Mouse (Mus musculus): ENCODE data around the gene Plekhh2. TPM values are rescaled to one million over a fixed set of nuclear protein-coding genes. Genes with fewer than 3 reads are reported as not detected.

The Plekhh2 gene
- polyA plus RNA-seq (2014; fragmentation: Nextera tagmentation; extraction: Ambion mirVana) = 2.8 and 3.1 TPM in 2 replicates

DNA sequence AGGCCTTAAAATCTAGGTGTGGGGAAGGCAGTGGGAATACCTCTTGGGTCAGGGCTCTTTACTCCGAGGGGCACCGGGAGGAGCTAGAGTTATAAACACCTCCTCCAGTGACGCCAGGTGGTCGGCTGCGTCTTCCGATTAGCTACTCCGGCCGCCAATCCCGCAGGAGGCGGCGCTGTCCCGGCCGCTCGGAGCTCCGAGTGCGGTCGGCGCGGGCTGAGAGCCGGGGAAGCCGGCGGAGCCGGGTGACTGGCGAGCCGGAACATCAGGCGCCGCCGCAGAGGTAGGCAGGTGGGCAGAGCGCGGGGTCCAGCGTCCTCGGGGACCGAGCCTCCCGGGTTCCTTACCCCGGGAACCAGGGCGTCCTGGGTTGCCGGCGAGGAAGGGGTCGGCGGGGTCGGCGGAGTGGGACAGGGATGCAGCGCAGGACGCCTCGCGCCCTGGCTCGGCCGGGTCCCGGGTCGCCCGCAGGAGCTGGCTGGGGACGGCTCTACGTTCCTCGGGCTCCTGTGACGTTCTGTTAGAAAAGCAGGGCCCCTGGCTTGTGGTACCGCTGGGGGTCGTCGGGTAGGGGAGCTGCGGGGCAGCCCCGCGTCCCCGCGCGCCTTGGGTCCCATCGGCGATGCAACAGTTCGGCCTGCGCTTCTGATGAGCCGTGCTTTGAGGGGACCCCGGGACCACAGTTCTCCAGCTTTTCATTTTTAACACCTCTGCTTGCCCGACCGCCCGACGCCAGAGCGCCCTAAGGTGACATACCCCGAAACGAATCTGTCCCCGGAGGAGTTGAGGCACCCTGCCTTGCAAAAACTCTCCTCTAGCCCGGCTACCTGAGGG lies at the start of gene Plekhh2:
Gene Plekhh2, plus strand, starts transcription at position 214 of the 834 bp plus-strand sequence.
- H3K9me3 ChIP-seq (ENCODE audit: control insufficient read depth, low read length) = no peaks in the 10 kb centered on the region
- H3K36me3 ChIP-seq (ENCODE audit: control insufficient read depth, insufficient read depth, low read length) = no peaks in the 10 kb centered on the region
- peaks cover 12% of the 10 kb centered on the region for H3K4me1 ChIP-seq (ENCODE audit: control insufficient read depth, insufficient read depth, low read length)
- H3K4me2 ChIP-seq = peak within 1 kb of the TSS; percentile 95
- ATAC-seq (ENCODE audit: low FRiP score) (peak; percentile 88), DNase-seq (ENCODE audit: low spot score, missing footprints) (peak; percentile 97)
- no peaks in the 10 kb centered on the region for H3K27me3 ChIP-seq (ENCODE audit: control insufficient read depth, insufficient read depth, low read length)
- WGBS = under 1% methylated on average over 79 of the region's 79 CpGs
- peak within 1 kb of the TSS; percentile 67 for H3K4me3 ChIP-seq (ENCODE audit: low read depth, low read length)
- peak within 1 kb of the TSS; percentile 75 for H3K9ac ChIP-seq (ENCODE audit: low read length)
- no peak within 1 kb of the TSS for H3K27ac ChIP-seq (ENCODE audit: low read depth, low read length)

DNA sequence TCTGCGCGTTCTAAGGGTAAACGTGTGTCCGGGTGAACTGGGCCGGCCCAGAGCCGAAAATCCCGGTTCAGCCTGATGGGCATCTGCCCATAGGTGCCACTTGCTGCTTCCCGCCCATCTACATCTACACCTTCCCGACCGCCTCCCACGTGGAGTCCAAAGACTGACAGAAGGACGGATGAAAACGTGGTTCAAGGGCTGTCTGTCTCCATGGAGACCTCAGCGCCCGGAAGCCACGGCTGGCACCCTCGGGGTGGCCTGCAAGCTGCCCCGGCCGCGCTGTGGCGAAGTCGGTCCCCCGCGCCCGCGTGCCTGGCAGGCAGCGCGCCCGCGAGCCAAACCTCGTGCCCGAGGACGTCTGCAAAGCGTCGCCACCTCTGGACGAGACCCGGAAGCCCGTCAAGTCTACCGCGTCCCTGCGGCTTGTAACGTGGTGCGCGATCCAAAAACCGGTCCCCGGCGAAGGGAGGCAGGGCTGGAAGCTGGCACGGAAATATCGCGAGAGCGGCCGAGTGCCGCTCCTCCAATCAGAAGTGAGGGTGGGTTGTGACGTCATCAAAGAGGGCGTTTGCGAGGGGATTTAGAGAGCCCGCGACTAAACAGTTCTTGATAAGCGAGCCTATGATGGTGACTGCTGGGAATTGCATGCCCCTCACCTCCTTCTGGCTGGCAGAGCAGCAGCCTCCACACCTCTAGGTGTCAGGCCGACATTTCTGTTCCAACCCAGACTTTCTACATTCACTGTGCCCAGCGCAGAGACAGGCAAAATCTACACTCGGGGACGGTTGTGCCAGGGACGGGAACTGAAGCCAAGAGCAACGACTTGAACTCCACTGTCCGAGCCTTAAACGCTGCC lies 45.7 kb upstream of the Plekhh2 start, which contains the start of gene Thada:
Gene Thada, minus strand, starts transcription at position 453 of the 856 bp plus-strand sequence.
- Histone ChIP-seq H3K4me1 (ENCODE audit: control insufficient read depth, insufficient read depth, low read length) (peaks cover 8% of the 10 kb centered on the region), H3K4me2 (peak within 1 kb of the TSS; percentile 89), H3K27me3 (ENCODE audit: control insufficient read depth, insufficient read depth, low read length) (no peaks in the 10 kb centered on the region), H3K9me3 (ENCODE audit: control insufficient read depth, low read length) (no peaks in the 10 kb centered on the region), H3K27ac (ENCODE audit: low read depth, low read length) (peak within 1 kb of the TSS; percentile 63; the same call in 1 of the 2 replicates), H3K4me3 (ENCODE audit: low read depth, low read length) (peak within 1 kb of the TSS; percentile 87), H3K36me3 (ENCODE audit: control insufficient read depth, insufficient read depth, low read length) (no peaks in the 10 kb centered on the region), H3K9ac (ENCODE audit: low read length) (peak within 1 kb of the TSS; percentile 90)
- WGBS = under 1% methylated on average over 67 of the region's 67 CpGs
- ATAC-seq (ENCODE audit: low FRiP score) = peak; percentile 99
- peak; percentile 100 for DNase-seq (ENCODE audit: low spot score, missing footprints)

- Histone ChIP-seq H3K9ac (ENCODE audit: low read length) (no peak overlapping the region), H3K4me2 (no peak overlapping the region), H3K27ac (ENCODE audit: low read depth, low read length) (no peak overlapping the region), H3K27me3 (ENCODE audit: control insufficient read depth, insufficient read depth, low read length) (no peaks in the 10 kb centered on the region), H3K4me1 (ENCODE audit: control insufficient read depth, insufficient read depth, low read length) (no peaks in the 10 kb centered on the region), H3K9me3 (ENCODE audit: control insufficient read depth, low read length) (no peaks in the 10 kb centered on the region), H3K36me3 (ENCODE audit: control insufficient read depth, insufficient read depth, low read length) (no peaks in the 10 kb centered on the region), H3K4me3 (ENCODE audit: low read depth, low read length) (no peak overlapping the region)
- 60% methylated on average over 4 of the region's 4 CpGs for WGBS
- DNase-seq (ENCODE audit: low spot score, missing footprints) (no peak), ATAC-seq (ENCODE audit: low FRiP score) (no peak)
Observed at GRCm38 (mm10) chr17:84474312-84474711, 37.4 kb upstream of the Plekhh2 start.

DNA sequence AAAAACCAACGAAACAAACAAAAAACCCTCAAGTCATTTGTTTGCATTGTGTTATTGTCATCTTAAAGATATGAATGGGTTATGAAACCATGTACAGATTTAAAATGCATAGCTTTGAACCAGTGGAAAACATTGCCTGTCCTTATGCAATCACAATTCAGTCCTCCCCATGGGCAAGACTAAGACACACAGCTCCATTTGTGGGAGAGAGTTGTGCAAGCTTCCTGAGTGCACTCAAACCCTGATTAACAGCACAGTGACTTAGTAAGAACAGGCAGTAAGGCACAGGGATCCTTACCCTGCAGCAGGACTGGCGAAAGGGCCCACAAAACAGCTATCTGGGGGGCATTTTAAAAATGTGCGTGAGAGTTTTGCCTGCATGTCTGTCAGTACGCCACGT lies 34.5 kb upstream of the Plekhh2 start:
- 87% methylated on average over 5 of the region's 5 CpGs for WGBS
- H3K9ac ChIP-seq (ENCODE audit: low read length) = no peak overlapping the region
- no peak overlapping the region for H3K27ac ChIP-seq (ENCODE audit: low read depth, low read length)
- no peaks in the 10 kb centered on the region for H3K27me3 ChIP-seq (ENCODE audit: control insufficient read depth, insufficient read depth, low read length)
- no peak overlapping the region for H3K4me3 ChIP-seq (ENCODE audit: low read depth, low read length)
- H3K4me1 ChIP-seq (ENCODE audit: control insufficient read depth, insufficient read depth, low read length) = peaks cover 4% of the 10 kb centered on the region; the same call in 1 of the 2 replicates
- no peak for DNase-seq (ENCODE audit: low spot score, missing footprints)
- no peak overlapping the region for H3K4me2 ChIP-seq
- no peak for ATAC-seq (ENCODE audit: low FRiP score)
- no peaks in the 10 kb centered on the region for H3K9me3 ChIP-seq (ENCODE audit: control insufficient read depth, low read length)
- H3K36me3 ChIP-seq (ENCODE audit: control insufficient read depth, insufficient read depth, low read length) = no peaks in the 10 kb centered on the region

DNA sequence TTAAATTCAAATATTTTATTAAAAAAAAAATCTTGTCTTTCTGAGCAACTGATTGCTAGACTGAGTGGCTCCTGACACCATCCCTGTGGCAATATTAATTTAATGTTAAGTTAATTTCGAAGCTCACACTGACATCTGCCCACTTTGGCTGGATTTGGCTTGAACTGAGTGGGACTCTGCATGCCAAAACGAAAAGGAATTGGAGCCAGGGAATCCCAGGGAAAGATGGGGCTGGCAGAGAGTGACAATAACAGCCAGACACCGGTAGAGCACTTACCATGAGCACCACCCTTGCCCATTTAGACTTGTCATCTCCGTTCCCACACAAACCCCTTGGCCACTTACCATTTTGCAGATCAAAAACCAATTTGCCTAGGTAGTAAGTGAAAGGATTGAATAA lies 33.4 kb upstream of the Plekhh2 start:
- ATAC-seq (ENCODE audit: low FRiP score) (no peak), DNase-seq (ENCODE audit: low spot score, missing footprints) (peak; percentile 33)
- H3K27ac ChIP-seq (ENCODE audit: low read depth, low read length) = no peak overlapping the region
- peaks cover 4% of the 10 kb centered on the region; the same call in 1 of the 2 replicates for H3K4me1 ChIP-seq (ENCODE audit: control insufficient read depth, insufficient read depth, low read length)
- no peak overlapping the region for H3K4me2 ChIP-seq
- H3K27me3 ChIP-seq (ENCODE audit: control insufficient read depth, insufficient read depth, low read length) = no peaks in the 10 kb centered on the region
- no peak overlapping the region for H3K4me3 ChIP-seq (ENCODE audit: low read depth, low read length)
- WGBS = 78% methylated on average over 4 of the region's 4 CpGs
- no peak overlapping the region for H3K9ac ChIP-seq (ENCODE audit: low read length)
- H3K9me3 ChIP-seq (ENCODE audit: control insufficient read depth, low read length) = no peaks in the 10 kb centered on the region
- H3K36me3 ChIP-seq (ENCODE audit: control insufficient read depth, insufficient read depth, low read length) = no peaks in the 10 kb centered on the region

DNA sequence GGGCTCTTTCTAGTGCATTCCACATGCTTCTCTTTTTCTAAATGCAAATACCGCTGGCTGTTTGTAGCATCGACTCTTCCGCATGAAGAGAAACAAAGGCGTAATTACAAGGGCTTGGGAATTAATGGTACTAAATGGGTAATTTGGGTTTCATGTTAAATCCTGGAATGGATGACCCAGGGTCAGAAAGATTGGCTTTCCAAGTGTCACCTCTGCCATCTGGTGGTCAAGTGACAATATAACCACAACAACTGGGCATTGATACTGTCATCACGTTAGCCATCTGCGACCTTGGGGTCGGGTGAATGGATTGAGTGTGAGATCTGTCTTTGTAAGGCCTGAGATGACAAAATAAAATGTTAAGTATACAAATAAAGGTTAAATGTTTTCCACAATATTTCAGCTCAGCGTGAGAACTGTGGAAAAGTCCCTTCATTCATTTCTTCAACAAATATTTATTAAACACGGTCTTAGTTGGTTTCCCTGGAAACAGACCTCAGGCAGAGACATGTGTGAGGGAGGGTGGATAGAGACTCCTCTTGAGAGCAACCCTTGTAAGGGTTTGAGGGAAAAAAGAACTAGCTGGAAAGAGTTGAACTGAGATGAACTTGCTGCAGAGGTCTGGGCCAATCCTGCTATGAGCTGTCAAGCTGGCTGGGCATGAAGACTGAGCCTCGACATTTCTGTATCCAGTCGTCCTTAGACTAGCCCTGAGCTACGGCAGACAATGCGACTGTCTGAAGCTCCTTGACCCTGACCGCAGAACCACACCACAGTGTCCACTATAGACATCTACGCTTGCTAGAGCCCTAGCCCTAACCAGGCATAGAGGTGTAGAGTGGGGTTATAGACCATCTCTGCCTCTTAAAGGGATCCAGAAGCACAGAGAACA lies 31.0 kb upstream of the Plekhh2 start:
- WGBS = 48% methylated on average over 15 of the region's 15 CpGs
- H3K27ac ChIP-seq (ENCODE audit: low read depth, low read length) = no peak overlapping the region
- no peak overlapping the region for H3K4me3 ChIP-seq (ENCODE audit: low read depth, low read length)
- H3K27me3 ChIP-seq (ENCODE audit: control insufficient read depth, insufficient read depth, low read length) = no peaks in the 10 kb centered on the region
- H3K9me3 ChIP-seq (ENCODE audit: control insufficient read depth, low read length) = no peaks in the 10 kb centered on the region
- H3K9ac ChIP-seq (ENCODE audit: low read length) = no peak overlapping the region
- ATAC-seq (ENCODE audit: low FRiP score) (peak; percentile 69; the same call in 1 of the 2 replicates), DNase-seq (ENCODE audit: low spot score, missing footprints) (peak; percentile 89)
- peaks cover 4% of the 10 kb centered on the region; the same call in 1 of the 2 replicates for H3K4me1 ChIP-seq (ENCODE audit: control insufficient read depth, insufficient read depth, low read length)
- H3K36me3 ChIP-seq (ENCODE audit: control insufficient read depth, insufficient read depth, low read length) = no peaks in the 10 kb centered on the region
- H3K4me2 ChIP-seq = no peak overlapping the region

GRCm38 (mm10) chr17:84482831-84483230 lies 28.9 kb upstream of the Plekhh2 start:
- DNase-seq (ENCODE audit: low spot score, missing footprints) (no peak), ATAC-seq (ENCODE audit: low FRiP score) (no peak)
- H3K4me1 ChIP-seq (ENCODE audit: control insufficient read depth, insufficient read depth, low read length) = peaks cover 4% of the 10 kb centered on the region; the same call in 1 of the 2 replicates
- no peak overlapping the region for H3K4me2 ChIP-seq
- H3K27me3 ChIP-seq (ENCODE audit: control insufficient read depth, insufficient read depth, low read length) = no peaks in the 10 kb centered on the region
- H3K9me3 ChIP-seq (ENCODE audit: control insufficient read depth, low read length) = no peaks in the 10 kb centered on the region
- no peaks in the 10 kb centered on the region for H3K36me3 ChIP-seq (ENCODE audit: control insufficient read depth, insufficient read depth, low read length)
- H3K4me3 ChIP-seq (ENCODE audit: low read depth, low read length) = no peak overlapping the region
- WGBS = 92% methylated on average over 3 of the region's 3 CpGs
- H3K9ac ChIP-seq (ENCODE audit: low read length) = no peak overlapping the region
- H3K27ac ChIP-seq (ENCODE audit: low read depth, low read length) = no peak overlapping the region

DNA sequence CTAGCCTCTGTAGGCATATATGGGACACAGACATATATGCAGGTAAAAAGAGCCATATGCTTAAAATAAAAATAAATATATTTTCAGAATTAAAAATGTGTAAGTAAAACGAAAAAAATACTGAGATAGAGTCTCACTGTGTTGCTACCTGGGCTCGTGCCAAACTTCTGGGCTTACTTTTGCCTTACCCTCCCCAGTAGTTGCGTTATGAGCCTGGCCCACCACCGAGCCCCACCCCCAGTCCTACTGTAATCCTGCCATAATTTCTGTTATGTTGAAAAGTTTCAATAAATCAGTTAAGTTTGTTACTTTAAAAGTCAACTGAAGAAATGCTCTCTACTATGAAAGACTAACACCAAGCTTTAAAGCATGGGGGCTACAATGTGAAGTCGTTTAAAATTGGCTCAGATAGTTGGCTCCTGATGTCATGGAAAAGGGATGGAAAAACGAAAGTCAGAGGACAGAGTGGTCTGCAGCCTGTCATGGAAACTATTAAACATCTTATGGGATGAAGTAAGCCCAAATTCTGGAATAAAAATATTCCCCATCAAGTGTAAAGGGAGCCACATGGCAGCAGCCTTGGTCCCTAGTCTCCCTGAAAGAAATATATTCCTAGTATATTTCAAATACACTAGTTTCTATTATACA lies 27.9 kb upstream of the Plekhh2 start:
- H3K4me1 ChIP-seq (ENCODE audit: control insufficient read depth, insufficient read depth, low read length) = peaks cover 4% of the 10 kb centered on the region; the same call in 1 of the 2 replicates
- no peaks in the 10 kb centered on the region for H3K9me3 ChIP-seq (ENCODE audit: control insufficient read depth, low read length)
- no peak overlapping the region for H3K4me2 ChIP-seq
- H3K9ac ChIP-seq (ENCODE audit: low read length) = no peak overlapping the region
- ATAC-seq (ENCODE audit: low FRiP score) (no peak), DNase-seq (ENCODE audit: low spot score, missing footprints) (no peak)
- H3K36me3 ChIP-seq (ENCODE audit: control insufficient read depth, insufficient read depth, low read length) = no peaks in the 10 kb centered on the region
- H3K27ac ChIP-seq (ENCODE audit: low read depth, low read length) = no peak overlapping the region
- no peak overlapping the region for H3K4me3 ChIP-seq (ENCODE audit: low read depth, low read length)
- no peaks in the 10 kb centered on the region for H3K27me3 ChIP-seq (ENCODE audit: control insufficient read depth, insufficient read depth, low read length)
- WGBS = 86% methylated on average over 6 of the region's 6 CpGs
